18 mouse cellular contexts compared by ENCODE assay signal in genomic region chr6:3427047-3427446, GRCm38 (mm10). TPM values are rescaled to one million over a fixed set of nuclear protein-coding genes. Genes with fewer than 3 reads are reported as not detected.
DNase-seq lines count a peak whose midpoint lies in the region; ATAC-seq and TF ChIP-seq lines count a peak whose summit lies in the region.
"Had no signal": no experiment of that assay in that cellular context is flagged by ENCODE, and none has a peak within 500 bp of the region (broad histone marks: within the 10 kb centered on the region; RNA-seq: fewer than 3 reads in every experiment).

No protein-coding gene starts in this region.

- no peak overlapping the region for H3K9ac ChIP-seq in ES-E14 (ENCODE audit: insufficient read depth, low read depth, low read length, poor library complexity, severe bottlenecking)
- H3K9ac ChIP-seq: embryonic facial prominence, embryonic 12.5 days; forebrain, embryonic 15.5 days; heart, embryonic 15.5 days; hindbrain, embryonic 14.5 days had no signal

- H3K36me3 ChIP-seq in ES-E14 (ENCODE audit: control insufficient read depth, insufficient read depth, low read length, poor library complexity, severe bottlenecking): no peaks in the 10 kb centered on the region
- H3K36me3 ChIP-seq in limb, embryonic 10.5 days: no peaks in the 10 kb centered on the region
- H3K36me3 ChIP-seq: embryonic facial prominence, embryonic 12.5 days; forebrain, embryonic 15.5 days; heart, embryonic 15.5 days had no signal

- H3K9me3 ChIP-seq in ES-E14 (ENCODE audit: control insufficient read depth, insufficient read depth, low read depth, low read length): no peaks in the 10 kb centered on the region
- H3K9me3 ChIP-seq in limb, embryonic 10.5 days (replicated peaks): no peaks in the 10 kb centered on the region
- H3K9me3 ChIP-seq: embryonic facial prominence, embryonic 12.5 days; forebrain, embryonic 15.5 days; heart, embryonic 15.5 days had no signal

- H3K4me3 ChIP-seq in ES-E14 (ENCODE audit: insufficient read depth in 1 of 2, low read depth in 1 of 2, low read length in 2 of 2, poor library complexity in 1 of 2, severe bottlenecking in 1 of 2): no peak overlapping the region
- no peak overlapping the region for H3K4me3 ChIP-seq in limb, embryonic 10.5 days
- H3K4me3 ChIP-seq: embryonic facial prominence, embryonic 12.5 days; forebrain, embryonic 15.5 days; heart, adult 2 months; heart, embryonic 15.5 days had no signal

- in situ Hi-C loops in ES-E14 (cut with MboI; ENCODE audit: low sequenced_read_pairs in 2 of 2, unreplicated experiment in 2 of 2): no loop called here

- no peak overlapping the region for H3K27ac ChIP-seq in ES-E14 (ENCODE audit: insufficient read depth, low read depth, low read length, poor library complexity, severe bottlenecking)
- no peak overlapping the region for H3K27ac ChIP-seq in limb, embryonic 10.5 days
- H3K27ac ChIP-seq: embryonic facial prominence, embryonic 12.5 days; forebrain, embryonic 15.5 days; heart, adult 2 months; heart, embryonic 15.5 days; hindbrain, embryonic 14.5 days had no signal

- 94% methylated on average over 1 of the region's 1 CpGs for WGBS in limb, embryonic 10.5 days

- peak; percentile 10 for DNase-seq in lung, postnatal 25 days (ENCODE audit: low spot score)
- no peak for DNase-seq in lung, postnatal 4 days
- no peak for DNase-seq in ES-E14 (ENCODE audit: low read depth, low spot score)
- DNase-seq in embryo, embryonic 10.5 days (ENCODE audit: low spot score): no peak
- no peak for DNase-seq in layer of hippocampus, adult 9-10 months (ENCODE audit: low spot score)
- DNase-seq in limb, embryonic 10.5 days (ENCODE audit: low spot score): no peak
- DNase-seq: adrenal gland, adult 2 months; adrenal gland, postnatal 25 days; cerebellum, adult 2 months; cerebellum, postnatal 10 days; gastrocnemius, postnatal 36 days; heart, adult 2 months; heart, postnatal 14 days had no signal

- no peaks in the 10 kb centered on the region for H3K27me3 ChIP-seq in limb, embryonic 10.5 days (ENCODE audit: low read depth, poor library complexity, severe bottlenecking)
- H3K27me3 ChIP-seq: embryonic facial prominence, embryonic 12.5 days; forebrain, embryonic 15.5 days; heart, embryonic 15.5 days had no signal

- H3K4me1 ChIP-seq in ES-E14 (ENCODE audit: control insufficient read depth in 2 of 2, insufficient read depth in 2 of 2, low read length in 2 of 2, poor library complexity in 1 of 2): no peaks in the 10 kb centered on the region
- no peaks in the 10 kb centered on the region for H3K4me1 ChIP-seq in limb, embryonic 10.5 days
- H3K4me1 ChIP-seq: embryonic facial prominence, embryonic 12.5 days; forebrain, embryonic 15.5 days; heart, embryonic 15.5 days had no signal

- peak; percentile 30 for ATAC-seq in common myeloid progenitor, adult 5-6 weeks (replicated peaks; ENCODE audit: low read depth, poor library complexity, severe bottlenecking)
- ATAC-seq: forebrain, embryonic 15.5 days had no signal

TF ChIP-seq in ES-E14, 5 proteins besides CTCF, POLR2A, EP300 and RAD21:
- TF ChIP-seq MAFK (IDR thresholded peaks at IDR 0.05; ENCODE audit: insufficient read depth, low read depth, low read length) (no peak), ZC3H11A (IDR thresholded peaks at IDR 0.05; ENCODE audit: borderline replicate concordance, low read depth, low read length) (no peak), ZNF384 (IDR thresholded peaks at IDR 0.05; ENCODE audit: low read depth, low read length) (0 out of 2 replicates have a peak, but pooled peaks have one; percentile 18)
TF ChIP-seq in ES-E14: peak in this region for 1.

RNA-seq across cellular contexts. Expression of gene Samd9l, which starts 27.7 kb away (rescaled TPM):
- 1.6 and 1.9 TPM in 2 replicates for total RNA-seq in ES-E14 (2012; rRNA removed)
- total RNA-seq in common myeloid progenitor, adult 5-6 weeks (2017): 30.6 and 33.3 TPM in 2 replicates
- polyA plus RNA-seq in limb, embryonic 10.5 days (2016; fragmentation: Nextera tagmentation; extraction: Ambion mirVana): 0.05 and 0.11 TPM in 2 replicates

Comparison
In these comparisons a context has a peak if more than half of its experiments do, and no peak if none do; other contexts are left out.
1. RNA of gene Samd9l, which starts 27.7 kb away (total RNA-seq): 30.6 to 33.3 TPM in common myeloid progenitor, adult 5-6 weeks; 1.6 to 1.9 TPM in ES-E14; every median in the first group is over 10 times any median in the second.